Mouse (Mus musculus): ENCODE measurements at regions not wholly inside any gene's neighbourhood (a gene's known extent, or its start where the extent isn't known, plus 50 kb on each side); places are given as distances from the start of the nearest gene placed in this dataset.

DNA sequence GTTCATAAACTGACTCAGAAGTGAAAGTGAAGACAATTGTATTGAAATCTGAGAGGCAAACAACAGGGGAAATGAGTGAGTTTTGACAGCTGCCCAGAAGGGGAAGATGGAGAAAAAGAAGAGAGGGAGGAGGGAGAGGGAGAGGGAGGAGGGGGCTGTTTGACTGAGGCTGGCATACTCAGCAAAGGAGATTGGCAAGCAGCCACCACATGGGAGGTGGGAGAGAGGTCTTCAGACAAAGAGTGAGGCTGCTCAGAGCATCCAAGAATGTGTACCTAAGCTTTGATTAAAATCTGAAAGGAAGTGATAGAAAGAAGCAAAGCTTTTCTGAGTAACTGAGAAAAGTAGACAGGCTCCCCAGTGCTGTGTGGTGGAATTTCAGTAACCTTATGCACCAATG lies 636.0 kb downstream of the Sqor start:
- H3K4me1 ChIP-seq (replicated peaks; ENCODE audit: low read depth, low read length), result peaks cover 4% of the 10 kb centered on the region; the same call in 1 of the 2 replicates
- no peaks in the 10 kb centered on the region for H3K9me3 ChIP-seq (ENCODE audit: low read length)
- H3K27me3 ChIP-seq (ENCODE audit: insufficient read depth, low read length), result no peaks in the 10 kb centered on the region
- TF ChIP-seq POU5F1 (IDR thresholded peaks at IDR 0.05; ENCODE audit: borderline replicate concordance, low read length), result no peak
- no peak for TF ChIP-seq NANOG (IDR thresholded peaks at IDR 0.05; ENCODE audit: borderline replicate concordance, low read length)
- no peak for TF ChIP-seq CTCF (conservative IDR thresholded peaks at IDR 0.05; ENCODE audit: low read length)
- H3K4me3 ChIP-seq (replicated peaks; ENCODE audit: low read length), result no peak overlapping the region
- H3K36me3 ChIP-seq (ENCODE audit: insufficient read depth, low read length), result no peaks in the 10 kb centered on the region

DNA sequence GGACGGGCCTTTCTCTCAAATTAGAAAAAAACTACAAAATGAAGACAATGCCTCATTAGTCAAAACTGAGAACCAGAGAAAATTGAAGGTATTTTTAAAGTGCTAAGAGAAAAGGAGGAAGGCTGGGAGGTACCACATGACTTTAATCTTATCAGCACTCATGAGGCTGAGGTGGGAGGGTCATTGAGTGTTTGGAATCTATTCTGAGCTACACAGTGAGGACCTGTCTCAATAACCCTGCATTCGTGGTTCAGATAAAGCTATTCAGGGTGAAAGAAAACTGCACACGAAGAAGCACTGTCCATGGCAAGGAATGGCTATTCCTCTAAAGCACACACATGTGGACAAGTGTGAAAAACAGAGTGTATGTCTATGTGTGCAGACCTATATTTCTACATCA lies 644.0 kb downstream of the Sqor start:
- TF ChIP-seq POU5F1 (IDR thresholded peaks at IDR 0.05; ENCODE audit: borderline replicate concordance, low read length) (no peak), CTCF (conservative IDR thresholded peaks at IDR 0.05; ENCODE audit: low read length) (no peak), NANOG (IDR thresholded peaks at IDR 0.05; ENCODE audit: borderline replicate concordance, low read length) (no peak)
- no peak overlapping the region for H3K4me3 ChIP-seq (replicated peaks; ENCODE audit: low read length)
- H3K36me3 ChIP-seq (ENCODE audit: insufficient read depth, low read length), result no peaks in the 10 kb centered on the region
- no peaks in the 10 kb centered on the region for H3K27me3 ChIP-seq (ENCODE audit: insufficient read depth, low read length)
- H3K4me1 ChIP-seq (replicated peaks; ENCODE audit: low read depth, low read length), result no peaks in the 10 kb centered on the region
- H3K9me3 ChIP-seq (ENCODE audit: low read length), result no peaks in the 10 kb centered on the region

GRCm38 (mm10) chr2:123458034-123458677 lies 631.6 kb upstream of the Sema6d start:
- no peaks in the 10 kb centered on the region for H3K36me3 ChIP-seq (ENCODE audit: insufficient read depth, low read length)
- no peaks in the 10 kb centered on the region for H3K4me1 ChIP-seq (replicated peaks; ENCODE audit: low read depth, low read length)
- H3K27me3 ChIP-seq (ENCODE audit: insufficient read depth, low read length), result no peaks in the 10 kb centered on the region
- no peaks in the 10 kb centered on the region for H3K9me3 ChIP-seq (ENCODE audit: low read length)
- TF ChIP-seq NANOG (IDR thresholded peaks at IDR 0.05; ENCODE audit: borderline replicate concordance, low read length), result no peak
- no peak for TF ChIP-seq CTCF (conservative IDR thresholded peaks at IDR 0.05; ENCODE audit: low read length)
- TF ChIP-seq POU5F1 (IDR thresholded peaks at IDR 0.05; ENCODE audit: borderline replicate concordance, low read length), result no peak
- H3K4me3 ChIP-seq (replicated peaks; ENCODE audit: low read length), result no peak overlapping the region

GRCm38 (mm10) chr2:123473840-123474239 lies 615.9 kb upstream of the Sema6d start:
- Histone ChIP-seq H3K4me1 (replicated peaks; ENCODE audit: low read depth, low read length) (no peaks in the 10 kb centered on the region), H3K27me3 (ENCODE audit: insufficient read depth, low read length) (no peaks in the 10 kb centered on the region), H3K36me3 (ENCODE audit: insufficient read depth, low read length) (no peaks in the 10 kb centered on the region), H3K9me3 (ENCODE audit: low read length) (no peaks in the 10 kb centered on the region), H3K4me3 (replicated peaks; ENCODE audit: low read length) (no peak overlapping the region)
- no peak for TF ChIP-seq NANOG (IDR thresholded peaks at IDR 0.05; ENCODE audit: borderline replicate concordance, low read length)
- TF ChIP-seq POU5F1 (IDR thresholded peaks at IDR 0.05; ENCODE audit: borderline replicate concordance, low read length), result no peak
- no peak for TF ChIP-seq CTCF (conservative IDR thresholded peaks at IDR 0.05; ENCODE audit: low read length)

GRCm38 (mm10) chr2:123486681-123487080 lies 603.1 kb upstream of the Sema6d start:
- no peak overlapping the region for H3K4me3 ChIP-seq (replicated peaks; ENCODE audit: low read length)
- TF ChIP-seq POU5F1 (IDR thresholded peaks at IDR 0.05; ENCODE audit: borderline replicate concordance, low read length) (no peak), CTCF (conservative IDR thresholded peaks at IDR 0.05; ENCODE audit: low read length) (no peak), NANOG (IDR thresholded peaks at IDR 0.05; ENCODE audit: borderline replicate concordance, low read length) (no peak)
- no peaks in the 10 kb centered on the region for H3K36me3 ChIP-seq (ENCODE audit: insufficient read depth, low read length)
- no peaks in the 10 kb centered on the region for H3K9me3 ChIP-seq (ENCODE audit: low read length)
- H3K4me1 ChIP-seq (replicated peaks; ENCODE audit: low read depth, low read length), result no peaks in the 10 kb centered on the region
- H3K27me3 ChIP-seq (ENCODE audit: insufficient read depth, low read length), result no peaks in the 10 kb centered on the region

DNA sequence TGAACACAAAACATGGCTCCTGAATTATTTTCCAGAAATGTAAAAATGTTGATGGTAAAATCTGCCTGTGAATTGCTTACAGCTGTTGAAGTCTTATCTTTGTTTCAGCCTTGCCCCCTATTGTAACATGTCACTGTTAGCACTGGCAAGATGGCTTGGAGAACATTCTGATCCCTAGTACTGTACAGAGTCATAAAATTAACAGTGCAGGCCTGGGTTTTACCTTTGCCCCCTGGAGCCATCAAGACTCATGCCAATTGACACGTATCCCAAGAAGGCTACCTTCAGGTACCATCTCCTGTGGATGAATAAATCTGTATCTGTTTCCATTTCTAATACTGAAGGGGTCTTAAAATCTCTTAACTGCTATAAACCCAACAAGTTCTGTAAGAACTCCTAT lies 583.6 kb upstream of the Sema6d start:
- Histone ChIP-seq H3K36me3 (ENCODE audit: insufficient read depth, low read length) (no peaks in the 10 kb centered on the region), H3K4me1 (replicated peaks; ENCODE audit: low read depth, low read length) (no peaks in the 10 kb centered on the region), H3K9me3 (ENCODE audit: low read length) (no peaks in the 10 kb centered on the region), H3K27me3 (ENCODE audit: insufficient read depth, low read length) (no peaks in the 10 kb centered on the region), H3K4me3 (replicated peaks; ENCODE audit: low read length) (no peak overlapping the region)
- TF ChIP-seq NANOG (IDR thresholded peaks at IDR 0.05; ENCODE audit: borderline replicate concordance, low read length) (no peak), CTCF (conservative IDR thresholded peaks at IDR 0.05; ENCODE audit: low read length) (no peak), POU5F1 (IDR thresholded peaks at IDR 0.05; ENCODE audit: borderline replicate concordance, low read length) (no peak)

DNA sequence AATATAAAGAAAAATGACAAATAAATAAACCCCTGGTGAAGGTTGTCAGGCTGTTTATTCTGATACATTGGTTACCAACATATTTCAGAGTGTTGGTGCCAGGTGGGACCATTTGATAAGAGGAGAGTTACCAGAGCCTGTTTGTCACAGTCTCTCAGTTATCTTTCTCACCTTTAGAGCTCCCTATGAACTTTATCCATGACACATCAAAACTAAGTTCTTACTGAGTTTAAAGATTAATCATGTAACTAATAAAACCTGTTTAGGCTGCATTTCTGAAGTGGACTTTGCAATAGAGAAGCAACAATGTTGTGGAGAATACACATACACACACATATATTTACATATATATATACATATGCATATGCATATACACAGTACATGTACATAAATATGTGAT lies 582.7 kb upstream of the Sema6d start:
- TF ChIP-seq POU5F1 (IDR thresholded peaks at IDR 0.05; ENCODE audit: borderline replicate concordance, low read length), result no peak
- TF ChIP-seq CTCF (conservative IDR thresholded peaks at IDR 0.05; ENCODE audit: low read length), result no peak
- no peak for TF ChIP-seq NANOG (IDR thresholded peaks at IDR 0.05; ENCODE audit: borderline replicate concordance, low read length)
- no peaks in the 10 kb centered on the region for H3K36me3 ChIP-seq (ENCODE audit: insufficient read depth, low read length)

GRCm38 (mm10) chr2:123528915-123529314 lies 560.9 kb upstream of the Sema6d start:
- no peak overlapping the region for H3K4me3 ChIP-seq (replicated peaks; ENCODE audit: low read length)
- H3K36me3 ChIP-seq (ENCODE audit: insufficient read depth, low read length), result no peaks in the 10 kb centered on the region
- TF ChIP-seq CTCF (conservative IDR thresholded peaks at IDR 0.05; ENCODE audit: low read length) (no peak), NANOG (IDR thresholded peaks at IDR 0.05; ENCODE audit: borderline replicate concordance, low read length) (no peak), POU5F1 (IDR thresholded peaks at IDR 0.05; ENCODE audit: borderline replicate concordance, low read length) (no peak)
- no peaks in the 10 kb centered on the region for H3K9me3 ChIP-seq (ENCODE audit: low read length)
- no peaks in the 10 kb centered on the region for H3K4me1 ChIP-seq (replicated peaks; ENCODE audit: low read depth, low read length)
- no peaks in the 10 kb centered on the region for H3K27me3 ChIP-seq (ENCODE audit: insufficient read depth, low read length)

More for the DNA sequence above, 582.7 kb upstream of the Sema6d start:
- Histone ChIP-seq H3K27me3 (ENCODE audit: insufficient read depth, low read length) (no peaks in the 10 kb centered on the region), H3K9me3 (ENCODE audit: low read length) (no peaks in the 10 kb centered on the region), H3K4me3 (replicated peaks; ENCODE audit: low read length) (no peak overlapping the region), H3K4me1 (replicated peaks; ENCODE audit: low read depth, low read length) (no peaks in the 10 kb centered on the region)

Measured in E14TG2a.4 (cell line).